Mouse (Mus musculus): ENCODE measurements at regions not wholly inside any gene's neighbourhood (a gene's known extent, or its start where the extent isn't known, plus 50 kb on each side); places are given as distances from the start of the nearest gene placed in this dataset.
"Not testable (repeated sequence)": the region's sequence is repeated elsewhere in the genome, so short reads cannot be mapped to it uniquely, and the experiment has no call there.

GRCm38 (mm10) chr3:21149618-21150017 is 782.6 kb upstream of the Agtr1b start:
- no peak for DNase-seq

GRCm38 (mm10) chr3:21128821-21129504 is 762.0 kb upstream of the Agtr1b start:
- DNase-seq, result no peak

GRCm38 (mm10) chr3:21126191-21126590 is 759.2 kb upstream of the Agtr1b start:
- DNase-seq, result no peak

- no peak for DNase-seq
These were observed 751.4 kb upstream of the Agtr1b start for GRCm38 (mm10) chr3:21118164-21118902.

GRCm38 (mm10) chr3:21111735-21112518 is 745.0 kb upstream of the Agtr1b start:
- no peak for DNase-seq

GRCm38 (mm10) chr3:21090206-21090605 is 723.2 kb upstream of the Agtr1b start:
- DNase-seq, result no peak

- no peak for DNase-seq
These were observed 719.4 kb upstream of the Agtr1b start for GRCm38 (mm10) chr3:21086426-21086825.

GRCm38 (mm10) chr3:21077548-21077947 is 710.6 kb upstream of the Agtr1b start:
- DNase-seq, result no peak

- not testable (repeated sequence) for DNase-seq
These were observed 686.4 kb upstream of the Agtr1b start for GRCm38 (mm10) chr3:21053337-21053736.

- not testable (repeated sequence) for DNase-seq
These were observed 682.4 kb upstream of the Agtr1b start for GRCm38 (mm10) chr3:21049365-21049764.

- DNase-seq, result no peak
These were observed 679.0 kb upstream of the Agtr1b start for GRCm38 (mm10) chr3:21045981-21046380.

GRCm38 (mm10) chr3:21025876-21026275 is 658.9 kb upstream of the Agtr1b start:
- DNase-seq, result no peak

GRCm38 (mm10) chr3:21020946-21021345 is 654.0 kb upstream of the Agtr1b start:
- DNase-seq, result no peak

- no peak for DNase-seq
These were observed 653.3 kb upstream of the Agtr1b start for GRCm38 (mm10) chr3:21020297-21020696.

- DNase-seq, result no peak
These were observed 642.7 kb upstream of the Agtr1b start for GRCm38 (mm10) chr3:21009650-21010049.

- no peak for DNase-seq
These were observed 631.3 kb upstream of the Agtr1b start for GRCm38 (mm10) chr3:20998295-20998694.

GRCm38 (mm10) chr3:20989486-20989970 is 622.6 kb upstream of the Agtr1b start:
- DNase-seq, result no peak

GRCm38 (mm10) chr3:20986942-20987341 is 620.0 kb upstream of the Agtr1b start:
- DNase-seq, result peak; percentile 30

- DNase-seq, result peak; percentile 50 to 62
These were observed 619.4 kb upstream of the Agtr1b start for GRCm38 (mm10) chr3:20986377-20986727.

GRCm38 (mm10) chr3:20985682-20986376 is 618.9 kb upstream of the Agtr1b start:
- peak; percentile 67 to 81 for DNase-seq

GRCm38 (mm10) chr3:20984146-20984545 is 617.2 kb upstream of the Agtr1b start:
- DNase-seq, result no peak

- no peak for DNase-seq
These were observed 606.1 kb upstream of the Agtr1b start for GRCm38 (mm10) chr3:20973077-20973476.

Measured in cerebellum, postnatal 25 days (tissue).